Mouse (Mus musculus): ENCODE results near the gene Ier2. TPM values are rescaled to one million over a fixed set of nuclear protein-coding genes. Genes with fewer than 3 reads are reported as not detected.

Gene Ier2
- polyA plus RNA-seq (2012; rRNA removed; ENCODE audit: low replicate concordance): 10.9 and 23.8 TPM in 2 replicates

GRCm38 (mm10) chr8:84662581-84663065, at the start of gene Ier2:
Gene Ier2, minus strand, starts transcription at chr8:84662852.

GRCm38 (mm10) chr8:84700941-84701911, 38.6 kb upstream of the Ier2 start, which contains the start of gene Lyl1:
Gene Lyl1, plus strand, starts transcription at chr8:84701457.

GRCm38 (mm10) chr8:84687705-84688100, 25.1 kb upstream of the Ier2 start, which contains the start of gene Nacc1:
Gene Nacc1, minus strand, starts transcription at chr8:84687862.

GRCm38 (mm10) chr8:84686191-84687002, 23.7 kb upstream of the Ier2 start, which contains the start of gene Trmt1:
Gene Trmt1, plus strand, starts transcription at chr8:84686307.

Other genes with a start within 250 kb of the Ier2 start
- gene Trmt1, start 23.5 kb upstream of the Ier2 start, polyA plus RNA-seq (2012; rRNA removed; ENCODE audit: low replicate concordance): 72.4 and 132 TPM in 2 replicates
- gene Nacc1, start 25.0 kb upstream of the Ier2 start, polyA plus RNA-seq (2012; rRNA removed; ENCODE audit: low replicate concordance): 73.3 and 129 TPM in 2 replicates
- gene Lyl1, start 38.6 kb upstream of the Ier2 start, polyA plus RNA-seq (2012; rRNA removed; ENCODE audit: low replicate concordance): 13.9 and 16.3 TPM in 2 replicates
- gene G430095P16Rik, start 60.2 kb upstream of the Ier2 start, polyA plus RNA-seq (2012; rRNA removed; ENCODE audit: low replicate concordance): 0.86 and 1.6 TPM in 2 replicates
- gene Nfix, start 137.5 kb upstream of the Ier2 start, polyA plus RNA-seq (2012; rRNA removed; ENCODE audit: low replicate concordance): 59.3 and 122 TPM in 2 replicates
- 4.0 TPM in 2 replicates for gene Dand5, start 160.0 kb upstream of the Ier2 start, polyA plus RNA-seq (2012; rRNA removed; ENCODE audit: low replicate concordance)
- 10.2 and 33.6 TPM in 2 replicates for gene Gadd45gip1, start 168.7 kb upstream of the Ier2 start, polyA plus RNA-seq (2012; rRNA removed; ENCODE audit: low replicate concordance)
- gene Rad23a, start 177.8 kb upstream of the Ier2 start, polyA plus RNA-seq (2012; rRNA removed; ENCODE audit: low replicate concordance): 104 and 105 TPM in 2 replicates
- 216 and 341 TPM in 2 replicates for gene Calr, start 184.1 kb upstream of the Ier2 start, polyA plus RNA-seq (2012; rRNA removed; ENCODE audit: low replicate concordance)
- 43.3 and 77.7 TPM in 2 replicates for gene Farsa, start 194.1 kb upstream of the Ier2 start, polyA plus RNA-seq (2012; rRNA removed; ENCODE audit: low replicate concordance)
- gene Syce2, start 209.3 kb upstream of the Ier2 start, polyA plus RNA-seq (2012; rRNA removed; ENCODE audit: low replicate concordance): 1.1 and 2.7 TPM in 2 replicates
- gene Gcdh, start 231.1 kb upstream of the Ier2 start, polyA plus RNA-seq (2012; rRNA removed; ENCODE audit: low replicate concordance): 87.4 and 112 TPM in 2 replicates
- gene Klf1, start 239.1 kb upstream of the Ier2 start, polyA plus RNA-seq (2012; rRNA removed; ENCODE audit: low replicate concordance): 0.22 and 0.30 TPM in 2 replicates
- gene Dnase2a, start 245.7 kb upstream of the Ier2 start, polyA plus RNA-seq (2012; rRNA removed; ENCODE audit: low replicate concordance): 29.4 and 31.5 TPM in 2 replicates

Measured in subcutaneous adipose tissue, adult 2 months (tissue).